Mouse (Mus musculus) layer of hippocampus, adult 9-11 months (tissue): ENCODE data around the gene Sec22c.

Experiments used
- DNase-seq: peaks from one replicate; pipeline ENCODE4 v3.0.0; 2022

Sec22c gene

DNA sequence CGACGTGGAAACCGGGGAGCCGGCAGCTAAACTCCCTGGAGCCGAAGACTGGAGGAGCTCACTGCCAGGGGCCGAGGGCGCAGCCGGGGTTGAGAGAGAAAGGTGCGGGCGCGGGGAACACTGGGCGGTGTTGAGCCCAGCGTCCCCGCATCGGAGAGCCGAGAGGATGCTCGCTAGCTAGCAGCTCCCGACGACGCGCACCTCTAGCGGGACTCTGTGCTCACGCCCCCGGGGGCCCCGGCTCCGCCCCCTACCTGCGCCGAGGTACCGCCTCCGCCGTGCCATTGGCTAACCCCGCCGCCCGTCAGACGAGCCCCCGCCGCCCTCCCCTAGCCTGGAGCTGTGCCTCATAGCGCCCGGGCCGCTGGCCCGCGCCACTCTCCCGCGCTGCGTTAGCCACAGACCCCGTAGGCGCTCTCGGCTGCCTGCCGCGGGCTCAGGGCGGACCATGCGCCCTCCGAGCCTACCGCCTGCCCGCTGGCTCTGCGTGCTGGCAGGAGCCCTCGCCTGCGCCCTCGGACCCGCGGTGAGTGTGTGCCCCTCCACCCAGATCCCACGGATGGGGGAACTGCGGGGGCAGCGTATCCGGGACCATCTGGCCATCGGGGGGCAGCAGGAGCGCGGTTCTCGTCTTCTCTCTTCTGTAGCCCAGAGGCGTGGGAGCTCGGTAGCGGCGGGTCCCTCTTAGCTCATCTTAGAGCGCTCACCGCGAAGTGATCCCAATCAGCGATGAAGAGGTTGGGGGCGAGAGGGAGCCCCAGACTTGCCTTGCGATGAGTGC lies 62.7 kb downstream of the Sec22c start, which contains the start of gene Vipr1:
TSS of gene Vipr1 (plus strand) at position 316 of the 781 bp plus-strand sequence.
- peak; percentile 85 for DNase-seq

- peak; percentile 72 for DNase-seq
These were observed 63.3 kb downstream of the Sec22c start, which contains the start of gene Lyzl4 for GRCm38 (mm10) chr9:121642001-121642400. TSS of gene Lyzl4 (minus strand) at chr9:121642096.

DNA sequence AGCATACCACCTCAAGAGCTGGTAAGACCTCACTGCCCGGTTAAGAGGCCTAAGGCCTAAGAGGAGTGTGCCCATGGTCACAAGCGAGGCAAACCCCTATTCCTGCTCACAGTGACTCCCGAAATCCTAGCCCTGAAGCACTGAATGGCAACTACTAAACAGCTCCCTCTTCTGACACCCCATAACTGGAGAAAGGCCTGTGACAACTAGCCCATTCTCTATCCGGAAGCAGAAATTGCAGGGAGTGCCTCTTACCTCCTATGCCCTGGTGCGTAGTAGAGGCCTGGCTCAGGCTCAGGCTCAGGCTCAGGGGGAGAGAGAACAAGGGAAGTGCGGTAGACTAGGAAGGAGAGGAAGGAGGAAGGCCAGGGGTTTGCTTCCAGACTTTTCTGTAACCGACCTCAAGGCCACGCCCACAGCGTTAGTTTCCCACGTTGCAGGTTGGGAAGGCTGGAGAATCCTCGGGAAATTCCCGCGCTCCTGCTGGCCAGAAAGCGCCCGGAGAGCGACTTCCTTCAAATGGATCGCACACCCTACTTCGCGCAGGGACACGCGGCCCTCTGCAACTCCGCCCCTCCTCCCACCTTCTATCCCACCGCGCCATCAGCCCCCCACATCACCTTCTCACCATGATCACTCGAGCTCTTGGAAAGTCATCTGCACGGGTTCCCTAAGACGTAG lies 63.9 kb downstream of the Sec22c start:
- DNase-seq, result no peak

DNA sequence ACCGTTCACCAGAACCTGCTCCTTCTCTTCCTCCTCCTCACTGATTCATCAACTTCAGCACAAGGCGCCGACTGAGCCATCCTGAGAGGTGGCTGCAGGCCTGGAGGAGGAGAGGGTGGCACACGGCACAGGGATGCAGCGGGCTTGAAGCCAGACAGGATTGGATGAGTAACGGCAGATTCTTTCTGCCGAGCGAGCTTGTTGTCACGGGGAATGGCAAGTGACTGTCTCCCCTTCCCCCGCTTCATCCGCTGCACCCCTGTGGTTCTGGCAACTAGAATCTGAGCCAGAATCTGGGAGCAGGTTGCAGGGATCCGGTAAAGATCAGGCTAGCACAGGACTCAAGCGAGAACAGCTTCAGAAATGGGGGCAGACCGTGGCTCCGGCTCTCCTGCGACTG lies 65.5 kb downstream of the Sec22c start:
- peak; percentile 82 for DNase-seq

DNA sequence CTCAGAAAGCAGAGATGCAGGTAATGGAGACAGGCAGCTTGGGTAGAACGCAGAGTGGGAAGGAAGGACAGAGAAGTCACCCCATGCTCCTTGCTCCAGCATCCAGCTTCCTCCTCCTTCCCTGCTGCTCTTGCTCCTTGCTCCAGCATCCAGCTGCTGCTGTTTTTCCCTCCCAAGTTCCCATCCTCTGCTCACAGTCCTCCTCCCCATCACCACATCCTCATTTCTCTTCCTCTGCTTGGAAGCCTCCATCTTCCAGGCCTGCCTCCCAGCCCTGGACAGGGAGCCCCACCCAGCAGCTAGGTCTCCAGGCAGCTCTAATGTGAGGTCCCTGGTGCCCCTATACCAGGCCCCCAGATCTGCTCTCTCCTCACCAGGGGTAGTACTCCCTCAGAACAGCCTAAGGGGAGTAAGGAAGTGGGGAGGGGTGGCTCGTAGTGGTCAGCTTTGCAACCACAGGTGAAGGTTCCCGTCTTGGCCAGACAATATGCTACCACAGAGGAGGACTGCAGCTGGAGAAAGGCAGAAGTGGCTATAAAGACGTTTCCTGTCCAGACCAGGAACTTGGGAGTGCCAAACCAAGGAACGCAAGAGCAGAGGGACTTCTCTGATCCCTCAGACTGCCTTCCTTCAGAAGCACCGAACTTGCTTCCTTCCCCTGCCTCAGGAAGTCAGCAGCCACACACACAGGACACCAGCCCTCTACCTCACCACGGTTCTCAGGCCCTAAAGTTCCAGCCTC lies 69.3 kb downstream of the Sec22c start:
- peak; percentile 49 for DNase-seq

DNA sequence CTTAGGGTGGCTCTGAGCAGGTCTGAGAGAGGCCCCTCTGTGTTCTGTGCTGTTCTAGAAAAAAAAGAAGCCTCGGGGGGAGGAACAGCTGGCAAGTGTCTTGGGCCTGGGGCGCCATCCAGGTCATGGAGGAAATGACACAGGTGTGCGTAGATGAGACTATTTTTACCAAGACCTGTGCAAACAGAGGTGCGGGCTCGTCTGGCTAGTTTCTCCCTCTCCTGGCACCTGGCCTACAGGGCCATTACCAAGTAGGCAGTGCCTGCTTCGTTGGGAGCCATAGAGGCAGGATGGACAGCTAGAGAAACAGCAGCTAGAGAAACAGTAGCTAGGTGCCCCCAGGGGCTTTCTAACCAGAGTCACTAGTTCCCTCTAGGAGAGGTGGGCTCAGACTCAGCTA lies 72.0 kb downstream of the Sec22c start:
- no peak for DNase-seq

- DNase-seq, result no peak
These were observed 72.4 kb downstream of the Sec22c start for GRCm38 (mm10) chr9:121632891-121633290.

DNA sequence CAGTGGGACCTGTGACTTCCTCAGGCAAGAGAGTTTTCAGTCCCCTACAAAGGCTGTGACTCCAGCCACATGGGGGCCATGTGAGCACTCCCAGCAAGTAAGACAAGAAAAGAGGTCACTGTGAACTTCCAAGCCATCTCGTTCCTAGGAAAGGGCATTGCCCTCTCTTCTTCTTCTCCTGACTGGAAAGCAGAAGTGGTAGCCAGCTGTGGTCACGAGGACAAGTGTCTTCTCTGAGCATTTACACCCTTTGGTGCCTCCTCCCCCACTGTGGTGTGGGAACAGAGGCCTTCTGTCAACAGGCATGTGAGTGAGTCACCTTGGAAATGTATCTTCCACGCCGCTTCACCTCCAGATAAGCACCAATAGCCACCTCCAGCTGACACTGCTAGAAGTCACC lies 73.3 kb downstream of the Sec22c start:
- peak; percentile 56 for DNase-seq

GRCm38 (mm10) chr9:121630627-121631026 lies 74.7 kb downstream of the Sec22c start:
- DNase-seq, result no peak
